Mouse (Mus musculus) layer of hippocampus, adult 18-20 months (tissue): Measurements from ENCODE around the gene Prss56. TPM values are rescaled to one million over a fixed set of nuclear protein-coding genes. Genes with fewer than 3 reads are reported as not detected.

Experiments used
- DNase-seq, 2 experiments: peaks; one replicate each; pipeline ENCODE4 v3.0.0; 2022; ENCODE audit warnings: low spot score in 2 of 2
- long read RNA-seq: library from polyadenylated mRNA; stranded (forward); transcript quantifications from one replicate; pipeline ENCODE4 v2.0.0, GENCODE M21; 2021
- total RNA-seq, 2 experiments: library from RNA; stranded (reverse); gene quantifications; 2 replicates each; pipeline ENCODE4 v1.2.3; 2021

Prss56 gene
- total RNA-seq = under 1 TPM in 1 of 2 experiments, not detected in 1; 0.15 TPM
- long read RNA-seq, partial matches to known transcripts = 0 of 1 reads
- long read RNA-seq, other reads (novel, unspliced or antisense) = 1 of 1 reads

DNA sequence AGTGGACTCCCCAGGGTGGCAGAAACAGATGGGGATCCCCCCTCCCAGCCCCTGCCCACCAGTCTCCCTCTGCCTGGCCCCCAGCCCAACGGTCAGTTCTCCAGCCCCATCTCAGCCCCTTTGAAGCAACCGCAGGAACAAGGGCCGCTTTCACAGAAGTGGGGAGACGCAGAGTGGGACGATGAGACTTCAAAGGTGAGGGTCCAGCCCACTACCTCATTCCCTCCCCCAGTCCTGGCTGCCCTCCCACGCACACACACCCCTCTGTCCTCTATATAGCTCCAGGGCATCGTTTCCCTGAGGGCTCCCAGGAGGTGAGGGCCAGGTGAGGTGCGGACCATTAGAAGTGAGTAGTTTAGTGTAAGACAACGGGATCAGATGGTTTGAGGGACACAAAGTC, at the start of gene Prss56:
Prss56 (plus strand) TSS at position 301 of the 400 bp plus-strand sequence.
- DNase-seq = no peak

GRCm38 (mm10) chr1:87141550-87141949, 41.6 kb upstream of the Prss56 start:
- no peak for DNase-seq

DNA sequence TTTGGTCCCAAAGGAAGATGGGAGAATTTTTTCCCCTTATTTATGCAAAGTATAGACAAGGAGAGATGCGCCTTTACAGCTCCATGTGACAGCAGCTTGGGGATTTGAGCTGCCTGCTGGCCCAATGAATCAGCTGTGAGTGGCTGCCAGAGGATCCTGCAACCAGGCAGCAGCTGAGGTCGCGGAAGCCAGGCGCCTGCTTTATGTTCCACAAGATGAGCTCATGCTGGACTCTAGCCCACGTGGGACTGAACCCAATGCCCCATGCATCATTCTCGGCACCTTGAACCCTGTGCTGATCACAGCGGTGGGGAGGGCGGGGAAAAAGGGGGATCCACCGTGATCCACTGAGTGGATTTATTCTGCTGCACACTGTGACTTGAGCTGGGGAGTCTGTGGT, 40.7 kb upstream of the Prss56 start:
- DNase-seq = peak in 1 of 2 experiments; percentile 9

GRCm38 (mm10) chr1:87143141-87143540, 40.0 kb upstream of the Prss56 start:
- DNase-seq = no peak

- no peak for DNase-seq
Measured at GRCm38 (mm10) chr1:87149422-87149821, 33.7 kb upstream of the Prss56 start.

DNA sequence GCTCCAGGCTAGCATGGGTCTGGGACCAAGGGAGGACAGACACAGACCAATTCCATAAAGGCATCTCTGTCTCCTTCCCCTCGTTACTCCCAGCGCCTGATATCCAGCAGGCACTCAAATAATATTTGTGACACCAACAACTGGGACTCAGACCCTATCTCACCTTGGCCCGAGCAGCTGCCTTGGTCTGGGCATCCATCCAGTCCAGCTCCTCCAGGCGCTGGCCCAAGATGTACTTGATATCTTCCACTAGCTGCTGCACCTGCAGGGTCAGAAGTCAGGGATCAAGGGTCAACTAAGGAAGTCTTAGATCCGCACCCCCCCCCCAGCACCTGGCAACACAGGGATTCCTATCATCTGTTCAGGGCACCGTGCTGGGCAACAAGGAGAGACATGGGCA, 31.8 kb upstream of the Prss56 start:
- no peak for DNase-seq

GRCm38 (mm10) chr1:87153776-87154500, 29.2 kb upstream of the Prss56 start:
- DNase-seq = no peak

DNA sequence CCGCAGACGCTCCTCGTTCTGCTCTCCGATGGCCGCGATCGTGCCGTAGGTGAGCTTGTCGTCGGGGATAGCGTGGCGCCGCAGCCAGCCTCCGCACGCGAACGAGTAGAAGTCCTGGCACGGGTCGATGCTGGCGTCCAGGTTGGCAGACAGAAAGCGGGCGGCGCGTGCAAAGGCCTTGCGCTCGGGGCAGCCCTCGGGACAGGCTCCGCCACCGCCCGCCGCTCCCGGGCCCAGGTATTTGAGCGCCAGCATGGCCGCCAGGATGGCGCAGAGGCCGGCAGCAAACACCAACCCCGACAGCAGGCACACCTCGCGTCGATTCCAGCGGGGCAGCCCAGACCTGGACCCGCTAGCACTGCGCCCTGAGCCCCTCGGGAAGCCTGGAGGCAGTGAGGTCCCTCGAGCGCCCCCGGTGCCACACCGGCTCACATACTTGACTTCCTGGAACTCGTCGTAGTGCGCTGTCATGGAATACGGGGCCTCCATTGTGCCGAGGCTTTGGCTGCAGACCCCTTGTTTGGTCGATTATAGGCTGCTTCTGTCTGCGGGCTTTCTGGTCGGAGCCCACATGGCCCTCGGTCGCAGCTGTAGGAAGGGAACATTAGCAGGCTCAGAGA, 28.5 kb upstream of the Prss56 start:
- no peak for DNase-seq

GRCm38 (mm10) chr1:87155531-87156198, 27.4 kb upstream of the Prss56 start:
- no peak for DNase-seq

GRCm38 (mm10) chr1:87156199-87156587, 26.9 kb upstream of the Prss56 start, which contains the start of gene Ecel1:
Gene Ecel1 (minus strand): TSS chr1:87156521.
- DNase-seq = no peak

DNA sequence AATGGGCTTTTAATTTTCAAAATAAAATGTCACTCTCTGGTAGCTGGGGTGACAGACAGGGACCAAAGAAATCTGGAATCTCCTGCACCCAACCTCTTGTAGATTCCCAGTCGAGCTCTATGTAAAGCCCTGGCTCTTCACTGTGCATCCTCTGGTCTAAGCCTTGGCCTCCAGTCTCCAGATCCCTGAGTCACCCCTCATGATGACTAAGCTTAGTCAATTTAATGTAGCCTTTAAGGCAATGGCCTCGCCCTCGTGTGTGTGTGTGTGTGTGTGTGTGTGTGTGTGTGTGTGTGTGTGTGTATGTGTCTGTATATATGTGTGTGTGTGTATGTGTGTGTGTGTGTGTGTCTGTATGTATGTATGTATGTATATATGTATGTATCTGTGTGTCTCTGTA, 23.7 kb upstream of the Prss56 start:
- no peak for DNase-seq

GRCm38 (mm10) chr1:87164164-87164795, 18.8 kb upstream of the Prss56 start:
- no peak for DNase-seq

GRCm38 (mm10) chr1:87164796-87165184, 18.3 kb upstream of the Prss56 start:
- no peak for DNase-seq

- DNase-seq = no peak
Measured at GRCm38 (mm10) chr1:87170458-87170857, 12.7 kb upstream of the Prss56 start.

- no peak for DNase-seq
Measured at GRCm38 (mm10) chr1:87171312-87171711, 11.8 kb upstream of the Prss56 start.

GRCm38 (mm10) chr1:87172316-87172715, 10.8 kb upstream of the Prss56 start:
- DNase-seq = no peak

DNA sequence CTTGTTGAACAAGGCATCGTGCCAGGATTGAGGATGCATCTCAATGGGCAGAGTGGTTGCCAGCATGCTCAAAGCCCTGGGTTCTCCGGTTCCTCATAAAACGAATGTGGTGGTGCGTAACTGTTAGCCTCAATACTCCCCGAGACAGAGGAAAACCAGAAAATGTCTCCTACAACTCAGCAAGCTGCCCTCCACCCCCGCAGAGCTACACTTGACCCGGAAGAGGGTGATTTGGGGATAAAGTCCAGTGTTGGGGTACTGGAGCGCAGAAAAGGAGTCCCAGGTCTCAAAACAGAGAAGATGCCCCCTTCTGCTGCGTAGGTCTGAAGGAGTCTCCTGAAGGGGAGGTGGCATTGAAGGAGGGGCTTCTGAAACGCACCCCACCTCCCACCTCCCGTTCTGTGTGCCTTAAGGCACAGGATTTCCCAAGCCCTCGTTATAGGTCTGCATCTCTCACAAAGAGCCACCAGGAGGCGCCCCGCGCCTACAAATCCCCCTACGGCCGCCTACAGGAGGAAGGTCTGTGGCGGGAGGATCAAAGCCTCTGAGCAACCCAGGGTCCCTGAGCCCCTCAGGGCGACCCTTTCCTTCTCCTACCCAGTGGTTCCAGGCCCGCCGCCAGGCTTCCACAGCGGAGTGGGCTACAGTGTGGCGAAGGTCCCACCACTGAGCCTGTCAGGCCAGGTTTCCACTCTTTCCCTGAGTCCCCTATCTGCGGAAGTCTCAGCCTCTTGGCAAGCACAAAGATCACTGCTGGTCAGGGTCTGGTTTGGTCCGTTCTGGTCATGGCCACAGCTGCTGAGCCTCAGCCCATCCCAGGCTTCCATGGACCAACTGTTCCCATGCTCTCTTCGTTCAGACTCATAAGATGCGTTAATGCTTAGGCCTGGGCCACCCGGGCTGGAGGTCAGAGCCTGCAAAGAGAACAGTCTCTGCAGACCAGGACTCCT, 8.8 kb upstream of the Prss56 start:
- DNase-seq = peak in 1 of 2 experiments; percentile 63

GRCm38 (mm10) chr1:87175852-87176292, 7.2 kb upstream of the Prss56 start:
- peak; percentile 60 to 71 for DNase-seq

GRCm38 (mm10) chr1:87180896-87181295, 2.2 kb upstream of the Prss56 start:
- DNase-seq = no peak

DNA sequence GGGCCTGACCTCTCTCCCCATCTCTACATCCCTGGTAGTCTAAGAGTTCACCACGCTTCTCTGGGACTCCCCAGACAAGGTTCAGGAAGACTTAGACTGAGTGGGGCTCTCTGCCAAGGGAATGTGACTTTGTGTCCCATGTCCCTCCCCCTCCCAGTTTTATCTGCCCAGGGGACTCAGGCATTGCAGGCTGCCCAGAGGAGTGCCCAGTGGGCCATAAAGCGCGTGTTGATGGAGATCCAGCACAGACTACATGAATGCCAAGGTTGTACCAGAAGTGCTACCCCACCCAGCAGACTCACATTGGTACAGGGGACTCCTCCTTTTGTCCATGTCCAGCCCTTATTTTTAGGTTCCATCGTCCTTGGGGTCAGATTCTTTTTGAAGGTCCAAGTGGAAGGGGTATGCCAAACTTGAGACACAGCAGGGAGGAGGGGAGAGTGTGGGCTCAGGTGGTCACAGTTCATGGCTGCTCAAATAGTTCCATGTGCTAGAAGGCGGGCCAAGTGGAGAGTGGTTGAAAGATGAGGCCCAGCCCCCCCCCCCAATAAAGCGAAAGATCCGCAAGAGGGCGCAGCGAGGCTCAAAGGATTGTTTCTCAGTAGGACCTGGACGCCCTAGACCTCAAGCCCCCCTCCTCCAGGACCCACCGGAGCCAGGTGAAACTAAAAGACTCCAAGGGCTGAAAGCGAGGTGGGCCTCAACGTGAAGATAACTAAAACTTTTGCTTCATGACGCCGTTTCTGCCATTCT, 1.1 kb downstream of the Prss56 start:
- no peak for DNase-seq
